Mouse (Mus musculus) cortical plate, adult 2 months (tissue): ENCODE results near the gene Cavin1.

Source experiments
- CTCF ChIP-seq: fragments of 200-500 bp; IDR thresholded peaks from 2 replicates; pipeline ENCODE4 v1.5.1; 2011; ENCODE audit warnings: mild to moderate bottlenecking, control low read depth, low read length; ENCODE audit not compliant: insufficient read depth; ENCODE audit errors: extremely low read depth
- POLR2A ChIP-seq: fragments of 200-500 bp; IDR thresholded peaks from 2 replicates; pipeline ENCODE4 v1.6.1; 2011; ENCODE audit warnings: mild to moderate bottlenecking, low read length, control low read depth; ENCODE audit not compliant: insufficient read depth; ENCODE audit errors: extremely low read depth

- no peak for TF ChIP-seq POLR2A
- no peak for TF ChIP-seq CTCF
Observed at GRCm38 (mm10) chr11:100989666-100990065, 19.0 kb upstream of the Cavin1 start.
